In the genomic region with DNA sequence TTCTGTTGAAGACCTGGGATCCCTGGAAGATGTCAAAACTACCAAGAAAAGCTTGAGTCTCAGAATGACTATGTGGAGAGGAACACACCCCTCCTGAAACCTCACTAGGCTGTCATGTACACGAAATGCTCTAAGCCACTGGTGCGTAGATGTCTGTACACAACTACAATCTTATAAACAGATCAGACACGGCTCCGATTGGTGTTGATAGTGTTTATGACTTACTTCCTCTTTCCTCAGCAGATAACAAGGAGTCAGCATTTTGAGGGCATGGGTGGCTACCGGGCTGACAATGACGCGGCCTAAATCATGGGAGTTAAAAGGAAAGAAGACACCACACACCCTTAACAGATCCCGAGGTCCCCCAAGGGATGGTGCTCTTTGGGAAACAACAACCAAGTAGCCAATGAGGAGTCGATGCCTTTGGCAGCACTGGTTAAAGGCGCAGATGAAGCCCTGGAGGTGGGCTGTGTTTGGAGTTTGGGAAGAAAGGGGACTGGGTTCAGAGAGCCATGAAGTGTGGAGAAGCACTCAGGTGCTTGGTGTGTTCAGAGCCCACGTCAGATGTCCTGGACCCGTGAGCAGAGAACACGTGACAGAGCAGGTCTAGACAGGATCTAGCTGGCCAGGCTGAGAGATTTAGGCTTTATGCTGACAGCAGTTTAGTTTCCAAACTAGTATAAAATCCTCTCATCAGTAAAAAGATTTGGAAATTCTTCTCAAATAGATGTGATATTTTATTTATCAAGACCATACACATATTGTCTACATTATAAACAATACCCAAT, we compare ENCODE assay signal across 16 mouse cellular contexts. TPM values are rescaled to one million over a fixed set of nuclear protein-coding genes. Genes with fewer than 3 reads are reported as not detected.
DNase-seq lines count a peak whose midpoint lies in the region; ATAC-seq lines count a peak whose summit lies in the region.
"Had no signal": no experiment of that assay in that cellular context is flagged by ENCODE, and none has a peak within 500 bp of the region (broad histone marks: within the 10 kb centered on the region; RNA-seq: fewer than 3 reads in every experiment).

No protein-coding gene starts in this region.

- H3K9ac ChIP-seq in liver, embryonic 16.5 days (ENCODE audit: low read depth, low read length) = no peak overlapping the region
- H3K9ac ChIP-seq in liver, embryonic 12.5 days = no peak overlapping the region
- H3K9ac ChIP-seq: neural tube, embryonic 15.5 days had no signal

- no peak overlapping the region for H3K4me3 ChIP-seq in liver, embryonic 16.5 days (ENCODE audit: low read depth, low read length)
- H3K4me3 ChIP-seq in liver, embryonic 12.5 days = no peak overlapping the region
- H3K4me3 ChIP-seq: neural tube, embryonic 15.5 days had no signal

- DNase-seq in cerebellum, adult 8-10 months = no peak
- no peak for DNase-seq in adrenal gland, adult 2 months
- DNase-seq: cerebellum, postnatal 10 days; heart, adult 18-20 months; heart, postnatal 10 days; layer of hippocampus, adult 9-11 months; thymus, adult 2 months had no signal

- H3K27ac ChIP-seq in liver, embryonic 16.5 days (ENCODE audit: low read length) = no peak overlapping the region
- no peak overlapping the region for H3K27ac ChIP-seq in liver, embryonic 12.5 days
- H3K27ac ChIP-seq: neural tube, embryonic 15.5 days had no signal

- H3K9me3 ChIP-seq in liver, embryonic 16.5 days (replicated peaks; ENCODE audit: control insufficient read depth, low read length) = no peaks in the 10 kb centered on the region
- H3K9me3 ChIP-seq in liver, embryonic 12.5 days (replicated peaks) = no peaks in the 10 kb centered on the region
- H3K9me3 ChIP-seq: neural tube, embryonic 15.5 days had no signal

- ATAC-seq in liver, embryonic 16.5 days (ENCODE audit: low read depth) = 0 out of 2 replicates have a peak, but pooled peaks have one; percentile 5
- ATAC-seq in liver, embryonic 12.5 days = no peak
- peak; percentile 70 for ATAC-seq in CD4-positive, CD25-positive, alpha-beta regulatory T cell, adult 4 months
- ATAC-seq in common myeloid progenitor, adult 5-6 weeks (replicated peaks; ENCODE audit: low read depth, poor library complexity, severe bottlenecking) = peak; percentile 70
- peak; percentile 83 for ATAC-seq in neutrophil, adult 5-6 weeks (ENCODE audit: extremely low read depth, insufficient number of reproducible peaks, low FRiP score, poor library complexity, severe bottlenecking)

- H3K27me3 ChIP-seq in liver, embryonic 16.5 days (ENCODE audit: control insufficient read depth, insufficient read depth, low read depth, low read length) = no peaks in the 10 kb centered on the region
- peaks cover 47% of the 10 kb centered on the region for H3K27me3 ChIP-seq in liver, embryonic 12.5 days (replicated peaks)
- H3K27me3 ChIP-seq: neural tube, embryonic 15.5 days had no signal

- H3K36me3 ChIP-seq in liver, embryonic 16.5 days (ENCODE audit: control insufficient read depth, insufficient read depth) = no peaks in the 10 kb centered on the region
- no peaks in the 10 kb centered on the region for H3K36me3 ChIP-seq in liver, embryonic 12.5 days
- H3K36me3 ChIP-seq: neural tube, embryonic 15.5 days had no signal

- no peak overlapping the region for H3K4me2 ChIP-seq in liver, embryonic 16.5 days (ENCODE audit: low read depth, low read length)
- H3K4me2 ChIP-seq in liver, embryonic 12.5 days = no peak overlapping the region
- H3K4me2 ChIP-seq: neural tube, embryonic 15.5 days had no signal

- H3K4me1 ChIP-seq in liver, embryonic 16.5 days (ENCODE audit: control insufficient read depth, low read depth, low read length) = no peaks in the 10 kb centered on the region
- H3K4me1 ChIP-seq in liver, embryonic 12.5 days = no peaks in the 10 kb centered on the region; the same call in 1 of the 2 replicates
- H3K4me1 ChIP-seq: neural tube, embryonic 15.5 days had no signal

- 35% methylated on average over 13 of the region's 13 CpGs for WGBS in liver, embryonic 16.5 days (ENCODE audit: insufficient replicate concordance)
- 38% methylated on average over 13 of the region's 13 CpGs for WGBS in liver, embryonic 12.5 days (ENCODE audit: insufficient replicate concordance)

RNA-seq across cellular contexts. Expression of gene Paxbp1, which starts 17.4 kb away (rescaled TPM):
- polyA plus RNA-seq in liver, embryonic 16.5 days (2015; fragmentation: Nextera tagmentation; extraction: Ambion mirVana) = 15.4 and 18.3 TPM in 2 replicates
- polyA plus RNA-seq in liver, embryonic 12.5 days (2016; fragmentation: Nextera tagmentation; extraction: Ambion mirVana) = 32.8 and 33.8 TPM in 2 replicates
- polyA plus RNA-seq in CD4-positive, CD25-positive, alpha-beta regulatory T cell, adult 4 months (2017; shearing (Covaris generic)) = 100 to 1,000 TPM; 121 to 128 TPM
- total RNA-seq in common myeloid progenitor, adult 5-6 weeks (2017) = 82.4 and 88.2 TPM in 2 replicates
- 134 and 148 TPM in 2 replicates for total RNA-seq in neutrophil, adult 5-6 weeks (2017)
- 10 to 100 TPM; 32.9 to 63.1 TPM for total RNA-seq in adrenal gland, adult 2 months (2021)
- polyA plus RNA-seq in adrenal gland, adult 2 months (2012; rRNA removed) = 8.8 and 11.6 TPM in 2 replicates

RNA-seq across cellular contexts. Expression of gene 4932438H23Rik, which starts 33.2 kb away (rescaled TPM):
- polyA plus RNA-seq in liver, embryonic 16.5 days (2015; fragmentation: Nextera tagmentation; extraction: Ambion mirVana) = not detected in 2 replicates
- not detected in 2 replicates for polyA plus RNA-seq in liver, embryonic 12.5 days (2016; fragmentation: Nextera tagmentation; extraction: Ambion mirVana)
- 1 to 10 TPM; 1.5 to 2.0 TPM for polyA plus RNA-seq in CD4-positive, CD25-positive, alpha-beta regulatory T cell, adult 4 months (2017; shearing (Covaris generic))
- not detected in 2 replicates for total RNA-seq in common myeloid progenitor, adult 5-6 weeks (2017)
- 0.23 TPM in 1 of 2 replicates, not detected in the other for total RNA-seq in neutrophil, adult 5-6 weeks (2017)
- under 1 TPM in 1 of 2 experiments, not detected in 1; 0.21 TPM for total RNA-seq in adrenal gland, adult 2 months (2021)
- polyA plus RNA-seq in adrenal gland, adult 2 months (2012; rRNA removed) = 0.06 TPM in 1 of 2 replicates, not detected in the other
- polyA plus RNA-seq: embryonic facial prominence, embryonic 11.5 days; intestine, embryonic 14.5 days; limb, embryonic 11.5 days had no signal

RNA-seq across cellular contexts. Expression of gene Synj1, which starts 50.6 kb away (rescaled TPM):
- polyA plus RNA-seq in liver, embryonic 16.5 days (2015; fragmentation: Nextera tagmentation; extraction: Ambion mirVana) = 20.4 and 23.8 TPM in 2 replicates
- polyA plus RNA-seq in liver, embryonic 12.5 days (2016; fragmentation: Nextera tagmentation; extraction: Ambion mirVana) = 19.8 and 20.5 TPM in 2 replicates
- 10 to 100 TPM; 30.6 to 40.9 TPM for polyA plus RNA-seq in CD4-positive, CD25-positive, alpha-beta regulatory T cell, adult 4 months (2017; shearing (Covaris generic))
- total RNA-seq in common myeloid progenitor, adult 5-6 weeks (2017) = 27.1 and 40.4 TPM in 2 replicates
- 85.6 and 87.6 TPM in 2 replicates for total RNA-seq in neutrophil, adult 5-6 weeks (2017)
- total RNA-seq in adrenal gland, adult 2 months (2021) = 10 to 100 TPM; 44.3 to 65.6 TPM
- 23.4 and 27.5 TPM in 2 replicates for polyA plus RNA-seq in adrenal gland, adult 2 months (2012; rRNA removed)
